Mouse (Mus musculus) lung, postnatal 0 days (tissue): ENCODE measurements at regions not wholly inside any gene's neighbourhood (a gene's known extent, or its start where the extent isn't known, plus 50 kb on each side); places are given as distances from the start of the nearest gene placed in this dataset.

Experiments
- CTCF ChIP-seq: IDR thresholded peaks from 2 replicates; pipeline ENCODE4 v1.5.1; 2016; ENCODE audit warnings: antibody characterized with exemption, mild to moderate bottlenecking
- EP300 ChIP-seq: IDR thresholded peaks from 2 replicates; pipeline ENCODE4 v1.6.1; 2016; ENCODE audit warnings: antibody characterized with exemption, mild to moderate bottlenecking, control low read depth

- TF ChIP-seq CTCF (no peak), EP300 (no peak)
Measured at GRCm38 (mm10) chr2:171230536-171230935, 498.9 kb downstream of the Dok5 start.
